Mouse (Mus musculus): ENCODE measurements at regions not wholly inside any gene's neighbourhood (a gene's known extent, or its start where the extent isn't known, plus 50 kb on each side); places are given as distances from the start of the nearest gene placed in this dataset.

DNA sequence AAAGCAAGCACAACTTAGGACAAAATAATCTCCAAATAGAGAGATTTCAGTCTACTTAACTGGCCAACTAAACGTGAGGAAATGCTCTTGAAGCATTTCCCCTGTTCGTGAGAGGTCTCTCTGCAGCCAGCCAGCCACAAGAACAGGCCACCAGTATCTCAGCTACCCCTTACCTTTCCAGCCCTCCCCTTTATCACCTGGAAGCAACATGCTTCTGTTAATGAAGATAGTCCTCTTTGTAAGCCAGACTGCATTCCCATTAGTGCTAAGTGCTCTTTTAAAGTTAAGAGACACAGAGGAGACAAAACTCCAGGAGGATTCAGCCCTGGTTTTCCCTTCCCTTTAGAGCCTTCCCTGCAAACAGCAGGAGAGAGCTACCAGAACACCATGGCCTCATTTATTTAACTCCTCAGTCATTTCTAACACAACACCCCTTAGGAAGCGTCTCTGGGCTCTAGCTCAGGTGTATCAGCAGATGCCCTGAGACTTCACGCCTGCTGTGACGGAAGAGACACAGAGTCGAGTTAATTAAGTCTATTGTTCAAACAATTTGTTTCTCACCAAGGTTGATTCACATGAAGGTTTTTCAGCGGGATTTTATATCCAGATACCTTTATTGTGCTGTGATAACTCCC lies 157.8 kb upstream of the Nabp1 start:
- TF ChIP-seq GATA1 (IDR thresholded peaks at IDR 0.05; ENCODE audit: borderline replicate concordance, low read length) (no peak), FLI1 (IDR thresholded peaks at IDR 0.05; ENCODE audit: low read length) (no peak)

Measured in megakaryocyte, embryonic 14.5 days (primary cell).